In genomic region chr19:5294972-5295735, GRCm38 (mm10) we compare ENCODE assay signal across 8 mouse cellular contexts. TPM values are rescaled to one million over a fixed set of nuclear protein-coding genes. Genes with fewer than 3 reads are reported as not detected.
DNase-seq lines count a peak whose midpoint lies in the region; ATAC-seq and TF ChIP-seq lines count a peak whose summit lies in the region.

Gene Sf3b2 (minus strand): TSS chr19:5295455.

- under 1% methylated on average over 46 of the region's 46 CpGs for WGBS in hindbrain, embryonic 10.5 days
- WGBS in lung, postnatal 0 days = under 1% methylated on average over 42 of the region's 46 CpGs

- no peaks in the 10 kb centered on the region for H3K9me3 ChIP-seq in hindbrain, embryonic 10.5 days
- no peaks in the 10 kb centered on the region for H3K9me3 ChIP-seq in lung, postnatal 0 days (ENCODE audit: low read length)

- peaks cover 40% of the 10 kb centered on the region for H3K36me3 ChIP-seq in hindbrain, embryonic 10.5 days
- peaks cover 18% of the 10 kb centered on the region for H3K36me3 ChIP-seq in lung, postnatal 0 days (ENCODE audit: insufficient read depth, low read length)

- peaks cover 51% of the 10 kb centered on the region for H3K4me1 ChIP-seq in hindbrain, embryonic 10.5 days (replicated peaks)
- H3K4me1 ChIP-seq in lung, postnatal 0 days (ENCODE audit: insufficient read depth, low read depth, low read length) = peaks cover 17% of the 10 kb centered on the region; the same call in 1 of the 2 replicates

- TF ChIP-seq CTCF in lung, postnatal 0 days (IDR thresholded peaks at IDR 0.05) = peak; percentile 84

- peak; percentile 97 for DNase-seq in MN1 (ENCODE audit: low spot score)
- peak; percentile 99 for DNase-seq in cerebellum, adult 9-10 months
- DNase-seq in hindbrain, embryonic 10.5 days (ENCODE audit: low spot score) = peak; percentile 98
- peak; percentile 99 for DNase-seq in layer of hippocampus, adult 9-11 months
- peak; percentile 100 for DNase-seq in lung, postnatal 0 days (ENCODE audit: low spot score)
- peak; percentile 98 for DNase-seq in ovary, postnatal 14 days (ENCODE audit: low spot score)
- peak; percentile 96 for DNase-seq in thymus, postnatal 14 days

- TF ChIP-seq EP300 in lung, postnatal 0 days (IDR thresholded peaks at IDR 0.05) = peak; percentile 75

- H3K27ac ChIP-seq in hindbrain, embryonic 10.5 days = peak within 1 kb of the TSS; percentile 97
- H3K27ac ChIP-seq in lung, postnatal 0 days (ENCODE audit: low read length) = peak within 1 kb of the TSS; percentile 65

- H3K27me3 ChIP-seq in hindbrain, embryonic 10.5 days (ENCODE audit: insufficient read depth, poor library complexity, severe bottlenecking) = no peaks in the 10 kb centered on the region
- H3K27me3 ChIP-seq in lung, postnatal 0 days (replicated peaks; ENCODE audit: insufficient read depth, low read length) = no peaks in the 10 kb centered on the region

- peak within 1 kb of the TSS; percentile 95 for H3K4me3 ChIP-seq in hindbrain, embryonic 10.5 days
- H3K4me3 ChIP-seq in lung, postnatal 0 days (ENCODE audit: low read depth, low read length) = peak within 1 kb of the TSS; percentile 68

- H3K9ac ChIP-seq in lung, postnatal 0 days (replicated peaks; ENCODE audit: low read depth) = peak within 1 kb of the TSS; percentile 52

- peak within 1 kb of the TSS; percentile 66 for H3K4me2 ChIP-seq in lung, postnatal 0 days (replicated peaks; ENCODE audit: low read depth, low read length)

- ATAC-seq in frontal cortex, adult (ENCODE audit: low TSS enrichment) = peak; percentile 89
- peak; percentile 98 for ATAC-seq in lung, postnatal 0 days

RNA-seq across cellular contexts. Expression of gene Sf3b2, which starts in this region (rescaled TPM):
- polyA plus RNA-seq in hindbrain, embryonic 10.5 days (2016; fragmentation: Nextera tagmentation; extraction: Ambion mirVana) = 438 and 456 TPM in 2 replicates
- polyA plus RNA-seq in lung, postnatal 0 days (2015; fragmentation: Nextera tagmentation; extraction: Ambion mirVana) = 200 TPM in 2 replicates

Comparison
In these comparisons a context has a peak if more than half of its experiments do, and no peak if none do; other contexts are left out.
1. Peak in every context shown above with its lines: DNase-seq, ATAC-seq, H3K4me3 ChIP-seq and H3K27ac ChIP-seq.